Mouse (Mus musculus) bone marrow, adult 2 months (tissue): ENCODE measurements around the gene Zfp280c.

Source experiments
- CTCF ChIP-seq: fragments of 200-500 bp; IDR thresholded peaks from 2 replicates; pipeline ENCODE4 v1.5.1; 2011; ENCODE audit warnings: low read length, control low read depth; ENCODE audit not compliant: control insufficient read depth, insufficient read depth
- POLR2A ChIP-seq: fragments of 200-500 bp; IDR thresholded peaks from 2 replicates; pipeline ENCODE4 v1.6.1; 2011; ENCODE audit warnings: low read depth, mild to moderate bottlenecking, control low read depth, low read length, borderline replicate concordance; ENCODE audit not compliant: control insufficient read depth

DNA sequence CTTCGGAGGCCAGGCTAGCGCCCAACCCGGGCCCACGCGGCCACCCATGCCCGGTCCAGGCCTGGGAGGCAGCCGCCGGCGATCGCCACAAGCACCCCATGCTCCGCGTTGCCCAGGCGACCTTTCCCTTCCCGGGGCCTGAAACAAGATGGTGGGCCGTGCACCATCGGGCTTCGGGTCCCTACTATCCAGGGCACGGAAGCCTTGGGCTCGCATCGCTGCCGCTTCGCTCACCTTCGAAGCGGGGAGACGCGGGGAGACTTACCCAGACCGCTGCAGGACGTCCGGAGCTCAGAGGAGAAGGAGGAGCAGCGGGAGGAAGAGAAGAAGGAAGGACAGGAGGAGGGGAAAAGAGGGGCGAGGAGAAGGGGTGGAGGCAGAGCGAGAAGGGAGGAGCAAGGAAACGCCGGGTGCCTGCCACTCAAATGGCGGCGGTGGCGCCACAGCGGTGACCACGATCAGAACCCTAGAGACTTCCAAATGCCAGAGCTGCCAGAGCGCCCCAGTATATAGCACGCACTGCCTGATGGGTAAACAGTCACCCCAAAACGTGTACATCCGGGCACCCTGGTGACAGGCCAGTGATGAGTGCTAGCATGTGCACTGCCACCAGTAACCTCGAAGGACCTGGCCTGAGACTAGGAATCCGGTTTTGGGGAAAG is at the start of gene Zfp280c:
- TF ChIP-seq CTCF = no peak
- TF ChIP-seq POLR2A = 0 out of 2 replicates have a peak, but pooled peaks have one; percentile 50
